In genomic region chr14:60735848-60736547, GRCm38 (mm10) we compare ENCODE assay signal across 7 mouse cellular contexts. TPM values are rescaled to one million over a fixed set of nuclear protein-coding genes. Genes with fewer than 3 reads are reported as not detected.
A peak's percentile ranks its signal among the peaks of the same experiment; 100 is the strongest.
DNase-seq lines count a peak whose midpoint lies in the region; ATAC-seq and TF ChIP-seq lines count a peak whose summit lies in the region.

No protein-coding gene starts in this region.

- intact Hi-C loops in left cerebral cortex, postnatal 4 days (cut with DNase I): no loop called here

- peak overlapping the region; percentile 60 for H3K4me3 ChIP-seq in E14TG2a.4 (replicated peaks; ENCODE audit: low read length)

- peak; percentile 61 for DNase-seq in CD4-positive helper T cell, adult 2 months (ENCODE audit: low read depth, low spot score)
- no peak for DNase-seq in left cerebral cortex, postnatal 4 days
- DNase-seq in urinary bladder, postnatal 10 days (ENCODE audit: low spot score): no peak

- peak; percentile 17 to 19; a peak in 2 of 4 replicates for ATAC-seq in hematopoietic stem cell, adult 5-6 weeks (replicated peaks in 1 of 2; ENCODE audit: insufficient read depth in 1 of 2, low FRiP score in 2 of 2, low TSS enrichment in 1 of 2, low read depth in 1 of 2, poor library complexity in 2 of 2, severe bottlenecking in 2 of 2)
- ATAC-seq in megakaryocyte, adult 5-6 weeks (ENCODE audit: poor library complexity, severe bottlenecking): peak; percentile 36
- ATAC-seq in activated CD4-positive, CD25-positive, alpha-beta regulatory T cell, adult 4 months: no peak

- no peak for TF ChIP-seq CTCF in E14TG2a.4 (conservative IDR thresholded peaks at IDR 0.05; ENCODE audit: low read length)

- no peaks in the 10 kb centered on the region for H3K36me3 ChIP-seq in E14TG2a.4 (ENCODE audit: insufficient read depth, low read length)

- no peaks in the 10 kb centered on the region for H3K27me3 ChIP-seq in E14TG2a.4 (ENCODE audit: insufficient read depth, low read length)

- peaks cover 89% of the 10 kb centered on the region for H3K4me1 ChIP-seq in E14TG2a.4 (replicated peaks; ENCODE audit: low read depth, low read length)

- H3K9me3 ChIP-seq in E14TG2a.4 (ENCODE audit: low read length): no peaks in the 10 kb centered on the region

RNA-seq across cellular contexts. Expression of gene C1qtnf9, which starts 31.9 kb away (rescaled TPM):
- not detected in 2 replicates for total RNA-seq in hematopoietic stem cell, adult 5-6 weeks (2017)
- total RNA-seq in megakaryocyte, adult 5-6 weeks (2015): not detected in 2 replicates
- total RNA-seq in megakaryocyte, adult 5-6 weeks (2017): not detected in 2 replicates
- polyA plus RNA-seq in activated CD4-positive, CD25-positive, alpha-beta regulatory T cell, adult 4 months (2017; shearing (Covaris generic)): not detected
- under 1 TPM in 1 of 2 experiments, not detected in 1; 0.20 TPM for total RNA-seq in left cerebral cortex, postnatal 4 days (2021)

RNA-seq across cellular contexts. Expression of gene Mipep, which starts 48.4 kb away (rescaled TPM):
- total RNA-seq in hematopoietic stem cell, adult 5-6 weeks (2017): 12.8 and 25.6 TPM in 2 replicates
- total RNA-seq in megakaryocyte, adult 5-6 weeks (2015): 6.1 and 7.5 TPM in 2 replicates
- total RNA-seq in megakaryocyte, adult 5-6 weeks (2017): 11.4 and 12.0 TPM in 2 replicates
- 1 to 10 TPM; 1.2 to 1.5 TPM for polyA plus RNA-seq in activated CD4-positive, CD25-positive, alpha-beta regulatory T cell, adult 4 months (2017; shearing (Covaris generic))
- total RNA-seq in left cerebral cortex, postnatal 4 days (2021): 10 to 100 TPM; 23.3 to 25.3 TPM
